Mouse (Mus musculus) frontal cortex, postnatal 25 days (tissue): ENCODE results near the gene Cobll1.

Source experiments
- DNase-seq, 2 experiments: peaks; one replicate each; pipeline ENCODE4 v3.0.0; 2022; ENCODE audit warnings: low spot score in 2 of 2

The Cobll1 gene

DNA sequence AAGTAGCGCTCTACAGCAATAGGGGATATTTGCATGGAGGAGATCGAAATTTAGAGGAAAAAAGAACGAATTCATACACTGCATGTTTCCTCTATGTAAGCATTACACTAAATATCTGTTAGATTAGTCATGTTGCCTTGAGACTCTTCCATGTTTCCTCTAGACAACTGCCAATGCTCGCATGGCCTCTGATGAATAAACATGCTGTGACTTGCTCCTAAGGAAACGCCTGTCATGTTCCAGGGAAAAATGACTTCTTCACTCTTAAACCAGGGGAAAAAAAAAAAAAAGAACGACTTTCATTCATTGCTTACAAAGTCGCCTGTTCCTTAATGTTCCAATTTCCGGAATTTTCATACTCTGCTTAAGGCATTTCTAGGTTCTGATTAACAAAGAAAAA lies 2.1 kb downstream of the Cobll1 start:
- DNase-seq, result no peak

DNA sequence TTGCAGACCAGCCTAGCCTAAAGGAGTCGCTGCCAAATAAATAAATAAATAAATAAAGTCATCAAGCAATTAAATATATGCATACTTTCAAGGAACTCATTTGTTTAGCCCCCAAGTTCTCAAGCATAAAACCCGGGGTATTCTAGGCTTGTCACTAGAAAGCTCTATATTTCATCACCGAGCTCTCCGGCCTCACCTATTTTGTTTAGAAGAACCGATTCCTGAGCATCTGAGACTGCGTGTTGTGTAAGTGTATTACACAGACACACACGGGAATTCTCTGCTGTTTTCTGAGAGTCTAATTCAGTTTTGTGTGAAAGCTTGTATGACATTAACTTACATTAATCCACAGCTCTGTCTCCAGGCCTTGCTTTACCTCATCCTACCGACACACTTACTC lies 2.6 kb downstream of the Cobll1 start:
- DNase-seq, result no peak

DNA sequence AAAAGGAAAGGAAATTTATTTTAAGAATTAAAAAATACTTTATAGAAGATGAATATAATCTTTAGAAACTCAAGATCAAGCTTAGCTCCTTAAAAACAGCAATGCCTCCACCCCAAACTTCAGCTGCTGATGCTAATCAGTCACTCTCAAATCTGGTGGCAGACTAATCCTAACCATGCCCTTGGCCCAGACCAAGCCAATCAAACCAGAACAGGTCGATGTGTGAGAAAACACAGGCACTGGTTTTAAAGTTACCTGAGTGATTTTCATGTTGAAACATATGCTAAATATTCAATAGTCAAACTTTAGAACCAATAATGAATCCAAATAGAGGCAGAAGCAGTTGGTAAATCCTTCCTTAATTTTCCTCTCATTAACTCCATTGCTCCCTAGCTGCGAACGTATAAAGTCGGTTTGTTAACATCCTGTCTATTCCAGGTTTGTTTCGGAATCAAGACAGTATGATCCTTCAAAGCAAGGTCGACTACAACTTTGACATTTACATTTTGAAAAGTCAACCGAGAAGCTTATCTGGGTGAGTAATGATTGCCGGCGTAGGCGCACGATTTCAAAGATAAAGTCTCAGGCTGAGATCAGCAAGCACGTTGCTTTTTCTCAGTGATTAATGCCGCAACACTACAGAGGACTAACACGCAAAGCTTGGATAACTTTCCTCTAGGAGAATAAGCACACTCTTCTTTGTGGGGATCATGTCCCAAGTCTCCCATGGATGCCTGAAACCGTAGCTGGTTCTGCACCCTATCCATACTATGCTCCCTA lies 6.3 kb downstream of the Cobll1 start:
- no peak for DNase-seq

DNA sequence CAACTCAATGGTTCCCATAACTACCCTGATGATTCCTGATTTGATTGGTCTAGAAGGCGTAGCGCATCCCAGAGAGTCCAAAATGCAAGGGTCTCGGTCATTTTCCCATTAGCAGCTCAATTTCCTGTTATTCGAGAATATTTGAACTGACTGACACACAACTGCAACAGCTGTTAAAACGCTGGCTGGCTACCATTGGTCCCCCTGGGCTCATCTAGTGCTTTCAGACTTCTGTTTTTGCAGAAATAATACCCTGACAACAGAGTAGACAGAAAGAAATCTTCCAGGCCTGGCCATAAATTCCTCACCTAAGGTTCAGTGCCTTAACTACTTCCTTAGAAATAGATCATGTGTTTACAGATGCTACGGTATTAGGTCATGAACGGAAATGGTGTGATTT lies 10.8 kb downstream of the Cobll1 start:
- no peak for DNase-seq

DNA sequence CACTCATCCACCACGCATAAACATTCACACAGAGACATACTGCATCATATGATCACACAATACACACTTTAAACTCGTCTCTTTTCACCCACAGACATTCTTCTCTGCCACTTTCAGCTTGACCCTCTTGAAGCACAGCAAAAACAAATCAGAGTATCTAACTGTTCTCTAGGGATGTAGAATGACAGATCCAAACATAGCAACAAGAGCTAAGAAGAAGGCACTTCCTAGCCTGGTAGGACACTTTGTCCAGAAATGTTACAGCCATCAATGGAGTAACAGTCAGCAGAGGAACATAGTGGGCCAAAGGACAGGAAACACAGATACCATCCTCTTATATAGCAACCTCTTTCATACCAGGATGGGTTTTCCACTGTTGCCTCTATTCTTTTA lies 11.3 kb downstream of the Cobll1 start:
- no peak for DNase-seq

DNA sequence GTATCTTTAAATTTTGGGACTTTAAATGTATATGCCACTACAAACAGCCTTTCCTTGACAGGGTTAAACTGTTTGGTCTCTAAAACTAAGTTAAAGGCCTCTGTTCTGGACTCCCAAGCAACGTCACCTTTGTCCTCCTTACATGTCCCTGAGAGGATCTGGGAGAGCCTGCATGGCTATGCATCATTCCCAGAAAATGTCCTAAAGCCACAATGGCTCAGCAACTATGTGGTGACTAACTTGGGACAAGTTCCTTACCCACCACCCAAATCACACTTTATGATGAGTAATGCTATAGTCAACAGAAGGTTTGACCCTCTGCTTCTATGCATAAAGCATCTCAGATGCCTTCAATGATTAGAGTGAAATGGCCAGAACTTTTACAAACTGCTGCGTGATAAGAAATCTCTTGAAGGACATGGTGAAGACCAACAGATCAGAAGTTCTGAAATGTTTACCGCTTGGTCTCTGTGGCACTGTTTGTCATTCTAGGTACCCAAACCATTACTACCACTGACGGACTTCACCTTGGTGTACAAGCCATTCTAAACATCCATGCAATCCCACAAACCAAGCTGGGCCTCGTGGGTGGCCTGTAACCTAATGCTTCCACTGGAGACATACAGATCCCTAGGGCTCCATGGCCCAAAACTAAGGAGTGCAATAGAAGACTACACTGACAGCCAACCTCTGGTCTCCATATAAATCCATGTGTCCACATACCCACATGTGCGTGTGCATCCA lies 11.9 kb downstream of the Cobll1 start:
- DNase-seq, result no peak

DNA sequence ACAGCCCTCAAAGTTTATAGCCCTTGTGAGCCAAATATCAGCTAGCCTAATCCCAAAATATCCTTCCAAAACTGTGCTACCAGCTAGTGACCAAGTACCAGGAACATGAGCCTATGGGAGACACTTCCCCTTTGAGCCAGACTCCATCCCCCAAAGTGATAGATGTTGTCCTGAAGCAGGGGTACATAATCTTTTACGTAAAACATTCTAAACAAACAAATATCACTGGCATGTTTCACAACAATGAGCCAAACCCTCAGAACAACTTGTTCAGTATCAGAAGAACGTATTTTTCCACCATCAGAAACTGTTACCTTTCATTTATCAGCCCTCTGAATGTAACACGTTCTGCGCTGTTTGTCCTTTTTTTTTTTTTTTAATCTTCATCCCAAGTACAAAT lies 12.7 kb downstream of the Cobll1 start:
- no peak for DNase-seq

DNA sequence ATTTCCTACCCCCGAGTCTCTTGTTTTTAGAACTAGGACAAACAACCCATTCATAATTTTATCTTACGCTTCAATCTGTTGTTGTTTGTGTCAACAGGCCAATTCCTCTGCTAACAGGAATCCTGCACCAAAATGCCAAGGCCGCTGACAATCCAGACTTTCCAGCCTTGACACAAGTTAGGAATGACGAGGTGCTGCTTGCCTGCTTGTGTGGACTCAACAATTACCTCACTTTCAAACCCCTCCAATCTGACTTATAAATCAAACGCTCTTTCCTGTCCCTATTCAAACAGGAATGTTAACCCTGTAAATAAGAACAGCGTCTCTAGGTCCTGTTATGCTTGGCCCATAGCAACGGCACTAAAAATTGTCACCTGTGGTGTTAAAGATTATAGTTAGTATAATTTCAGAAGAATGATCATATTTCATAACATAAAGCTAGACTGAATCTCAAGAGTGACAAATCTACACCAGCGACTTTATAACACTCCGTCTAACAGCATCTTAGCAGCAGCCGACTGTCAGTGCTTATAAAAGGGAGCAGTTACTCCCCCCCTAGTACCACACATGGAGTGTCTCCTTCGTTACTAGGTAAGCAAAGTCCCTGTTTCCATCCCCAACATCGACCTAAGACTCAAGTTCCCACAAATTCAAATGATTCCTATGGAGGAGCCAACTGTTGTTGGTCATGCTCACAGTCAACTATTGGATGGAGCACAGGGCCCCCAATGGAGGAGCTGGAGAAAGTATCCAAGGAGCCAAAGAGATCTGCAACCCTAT lies 15.1 kb downstream of the Cobll1 start:
- no peak for DNase-seq

DNA sequence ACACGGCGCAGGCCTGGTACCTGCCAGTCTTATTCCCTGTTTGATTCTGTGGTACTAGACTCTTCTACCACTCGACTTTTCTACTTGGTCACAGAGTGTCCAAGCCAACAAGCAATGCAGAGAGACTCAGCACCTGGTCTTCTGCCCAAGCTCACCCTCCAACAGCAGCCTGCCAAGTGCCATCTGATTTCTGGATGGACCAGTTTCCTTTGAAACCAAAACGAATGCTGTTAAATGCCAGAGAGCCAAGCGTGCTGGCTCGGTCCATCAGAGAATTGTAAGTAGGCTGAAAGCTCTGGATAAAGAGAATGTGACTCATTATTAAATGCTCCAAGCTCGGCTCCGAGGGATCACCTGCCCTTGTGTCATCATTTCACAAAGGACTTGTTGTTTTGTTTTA lies 16.2 kb downstream of the Cobll1 start:
- no peak for DNase-seq

DNA sequence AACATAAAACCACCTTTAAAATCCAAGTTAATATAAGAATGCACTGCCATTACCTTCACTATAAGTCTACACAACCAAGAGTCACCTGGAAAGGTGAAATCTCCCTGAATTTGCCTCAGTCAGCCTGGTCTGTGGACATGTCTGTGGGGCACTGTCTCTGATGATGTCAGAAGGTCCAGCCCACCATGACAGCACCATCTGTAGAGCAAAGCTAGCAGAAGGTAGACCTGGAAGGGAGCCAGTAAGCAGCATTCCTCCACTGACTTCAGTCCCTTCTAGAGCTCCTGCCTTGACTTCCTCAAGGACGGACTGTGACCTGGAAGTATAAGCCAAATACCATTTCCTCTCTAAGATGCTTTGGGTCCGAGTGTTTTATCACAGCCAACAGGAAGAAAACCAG lies 17.6 kb downstream of the Cobll1 start:
- no peak for DNase-seq

DNA sequence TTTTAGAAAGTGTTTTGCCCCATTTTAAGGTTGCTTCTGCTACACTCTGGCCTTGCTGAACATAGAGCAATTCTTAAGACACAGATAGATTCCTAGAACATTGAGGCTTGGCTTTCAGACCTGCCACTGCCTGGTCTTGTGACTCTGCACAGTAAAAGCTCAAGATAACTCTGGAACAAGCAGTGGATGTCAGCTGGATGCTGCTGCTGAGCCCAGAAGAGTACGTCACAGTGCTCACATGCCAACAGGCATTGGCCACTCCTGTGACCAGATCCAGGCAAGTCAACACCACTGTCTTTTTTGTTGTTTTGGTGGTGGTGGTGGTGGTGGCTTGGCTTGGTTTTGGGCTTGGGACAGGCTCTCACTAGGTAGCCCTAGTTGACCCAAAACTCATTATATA lies 18.6 kb downstream of the Cobll1 start:
- DNase-seq, result no peak

DNA sequence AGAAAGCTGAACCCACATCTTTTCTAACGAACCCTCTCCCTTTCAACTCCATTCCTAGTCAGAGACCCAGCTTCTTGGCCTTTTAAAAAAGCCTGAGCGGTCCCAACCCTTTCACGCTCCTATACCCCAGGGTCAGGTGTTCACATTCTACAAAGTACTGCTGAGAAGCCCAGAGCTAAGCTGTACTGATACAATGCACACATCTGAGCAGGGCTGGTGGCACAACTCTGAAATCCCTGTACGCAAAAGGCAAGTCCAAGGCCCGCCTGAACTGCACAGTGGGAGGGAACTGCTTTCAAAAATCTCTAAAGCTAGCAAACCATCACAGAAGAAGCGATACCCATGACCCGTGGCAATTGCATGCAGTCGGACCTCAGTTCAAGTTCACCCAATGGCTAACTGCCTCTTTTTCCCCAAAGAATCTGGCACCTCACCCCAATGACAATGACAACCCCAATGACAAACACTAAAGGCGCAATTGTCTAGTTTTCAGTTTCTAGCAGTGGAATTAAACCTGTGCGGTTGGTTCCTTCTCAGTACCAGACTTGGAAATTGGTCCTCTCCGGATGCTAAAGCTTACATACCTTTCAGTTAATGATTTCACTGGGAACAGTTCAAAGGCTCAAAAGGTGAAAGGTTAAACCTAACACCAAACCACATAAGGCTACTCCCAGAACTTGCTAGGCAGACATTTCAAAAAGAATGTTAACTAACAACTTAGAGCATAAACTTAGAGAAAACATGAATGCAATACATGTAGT lies 19.6 kb downstream of the Cobll1 start:
- DNase-seq, result no peak

DNA sequence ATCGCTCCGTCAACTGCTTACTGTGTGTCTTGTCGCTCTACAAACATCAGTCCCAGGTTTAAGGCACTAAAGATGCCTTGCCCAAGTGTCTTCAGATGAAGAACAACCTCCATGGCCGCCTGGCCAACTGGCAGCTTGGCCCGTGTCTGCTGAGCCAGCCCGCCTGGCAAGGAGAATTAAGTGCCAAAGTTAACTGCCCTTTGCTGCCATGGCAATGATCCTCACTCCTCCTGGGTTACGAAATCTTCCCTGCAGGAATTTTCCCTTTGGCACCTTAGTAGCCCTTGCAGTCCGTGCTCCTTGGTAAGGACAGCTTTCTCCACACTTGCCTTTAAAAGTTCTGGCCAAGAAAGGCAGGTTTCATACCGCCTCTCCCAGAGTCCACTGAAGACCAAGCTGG lies 20.9 kb downstream of the Cobll1 start:
- no peak for DNase-seq

DNA sequence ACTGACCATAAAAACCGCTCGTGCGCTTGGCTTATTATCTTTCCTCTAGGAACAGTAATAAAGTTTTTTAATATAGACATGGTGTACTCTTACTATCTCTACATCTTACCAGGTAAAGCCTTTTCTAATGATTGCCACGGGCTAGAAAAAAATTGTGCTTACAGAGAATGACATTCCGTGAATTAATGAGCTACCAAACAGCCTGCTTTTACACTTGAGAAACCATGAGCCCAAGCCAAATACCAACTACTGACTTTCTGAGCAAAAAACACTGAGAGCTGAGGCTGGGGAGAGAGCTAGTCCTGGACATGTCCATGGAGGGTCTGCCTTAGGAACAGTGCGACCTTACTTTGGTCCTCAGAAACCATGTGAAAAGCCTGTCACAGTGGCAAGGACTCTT lies 21.5 kb downstream of the Cobll1 start:
- DNase-seq, result no peak

DNA sequence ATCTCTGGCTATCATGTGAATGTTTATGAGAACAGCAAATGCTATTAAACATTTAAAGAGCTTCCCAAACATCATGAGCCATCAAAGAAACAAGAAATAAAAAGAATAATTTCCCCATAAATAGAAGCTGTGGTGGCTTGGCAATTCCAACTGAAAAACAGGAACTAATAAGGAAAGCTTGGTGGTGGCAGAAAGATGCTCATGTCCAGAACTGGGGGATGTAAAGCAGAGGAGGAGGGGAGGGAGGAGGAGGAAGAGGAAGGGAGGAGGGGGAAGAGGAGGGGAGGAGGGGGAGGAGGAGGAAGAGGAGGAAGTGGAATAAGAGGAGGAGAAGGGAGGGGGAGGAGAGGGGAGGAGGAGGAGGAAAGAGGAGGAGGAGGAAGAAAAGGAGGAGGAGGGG lies 23.0 kb downstream of the Cobll1 start:
- DNase-seq, result no peak

DNA sequence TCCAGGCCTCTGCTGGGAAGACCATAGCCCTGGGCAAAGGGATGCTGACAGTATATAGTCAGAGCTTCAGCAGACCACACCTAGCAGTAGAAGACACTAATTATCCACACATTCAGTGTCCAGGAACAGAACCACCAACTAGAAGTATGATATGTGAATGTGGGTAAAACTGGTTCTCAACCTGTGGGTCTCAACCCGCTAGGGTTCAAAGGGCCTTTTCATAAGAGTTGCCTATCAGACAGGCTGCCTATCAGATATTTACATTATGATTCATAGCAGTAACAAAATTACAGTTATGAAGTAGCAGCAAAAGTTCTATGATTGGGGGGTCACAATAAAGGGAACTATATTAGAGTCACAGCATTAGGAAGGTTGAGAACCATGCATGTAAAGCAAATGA lies 24.6 kb downstream of the Cobll1 start:
- DNase-seq, result no peak

DNA sequence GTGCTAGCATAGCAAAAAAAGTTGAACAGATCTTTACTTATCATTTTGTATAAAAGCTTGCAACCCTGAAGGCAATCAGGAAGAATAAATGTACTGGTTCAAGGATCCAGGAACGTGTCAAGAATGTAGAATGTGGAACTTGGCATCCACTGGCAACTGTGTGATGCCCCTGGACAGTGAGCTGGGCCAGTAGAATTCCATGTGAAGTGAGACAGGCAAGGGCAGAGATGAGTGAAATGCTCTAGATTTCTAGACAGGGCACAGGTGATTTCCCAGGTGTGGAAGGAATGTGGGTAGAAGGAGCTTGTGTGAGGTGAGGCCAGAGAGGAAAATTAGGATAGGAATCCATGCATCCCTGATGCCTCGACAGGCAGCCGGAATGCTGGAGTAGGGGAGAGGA lies 25.5 kb downstream of the Cobll1 start:
- no peak for DNase-seq

DNA sequence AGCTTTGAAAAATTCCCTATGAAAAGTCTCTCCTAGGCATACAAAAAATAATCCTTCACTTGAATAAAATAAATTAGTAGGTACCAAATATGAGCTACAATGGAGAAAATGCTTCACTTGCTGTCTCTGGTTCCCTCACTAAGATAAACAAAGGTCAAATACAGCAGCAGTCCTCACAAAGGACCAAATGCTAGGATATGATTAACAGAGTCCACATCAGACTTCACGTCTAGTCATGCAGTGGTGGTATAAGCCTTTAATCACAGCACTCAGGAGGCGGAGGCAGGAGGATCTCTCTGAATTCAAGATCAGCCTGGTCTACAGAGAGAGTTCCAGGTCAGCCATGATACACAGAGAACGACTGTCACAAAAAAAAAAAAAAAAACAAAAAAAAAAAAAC lies 27.6 kb downstream of the Cobll1 start:
- no peak for DNase-seq

DNA sequence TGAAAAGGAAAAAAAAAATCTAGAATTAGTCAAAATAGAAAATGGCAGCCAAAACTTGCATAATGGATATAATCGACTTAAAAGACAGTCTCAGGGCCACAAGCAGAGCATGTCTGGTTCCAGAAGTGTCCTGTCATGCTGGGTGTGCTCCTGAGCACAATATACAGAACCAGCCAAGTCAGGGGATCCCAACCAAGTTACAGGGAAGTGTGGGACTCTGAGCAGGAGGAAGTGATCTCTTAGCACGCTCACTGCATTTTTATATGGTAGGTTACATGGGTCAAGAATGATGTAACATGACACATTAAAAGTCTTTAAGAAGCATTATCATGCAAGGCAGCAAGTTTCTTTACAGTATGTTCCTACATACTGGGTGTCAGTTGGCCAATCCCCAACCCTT lies 31.5 kb downstream of the Cobll1 start:
- DNase-seq, result no peak

DNA sequence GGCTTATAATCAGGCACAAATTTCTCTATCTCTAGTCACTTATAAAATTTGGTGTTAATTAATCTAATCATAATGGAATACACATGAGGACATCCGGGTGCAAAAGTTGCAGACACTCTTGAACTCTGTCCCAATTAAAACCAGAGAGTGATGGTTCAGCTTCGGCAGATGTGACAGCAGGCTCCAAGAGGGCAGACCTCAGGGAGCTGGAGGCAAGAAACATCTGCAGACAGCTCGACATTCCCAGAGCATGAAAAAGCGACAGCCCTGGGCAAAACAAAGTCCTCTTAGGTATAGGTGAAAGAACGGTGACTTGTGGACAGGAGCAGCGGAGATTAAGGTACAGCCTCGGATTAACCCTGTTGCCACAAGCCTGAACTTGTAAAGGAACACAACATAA lies 35.5 kb downstream of the Cobll1 start:
- no peak for DNase-seq

DNA sequence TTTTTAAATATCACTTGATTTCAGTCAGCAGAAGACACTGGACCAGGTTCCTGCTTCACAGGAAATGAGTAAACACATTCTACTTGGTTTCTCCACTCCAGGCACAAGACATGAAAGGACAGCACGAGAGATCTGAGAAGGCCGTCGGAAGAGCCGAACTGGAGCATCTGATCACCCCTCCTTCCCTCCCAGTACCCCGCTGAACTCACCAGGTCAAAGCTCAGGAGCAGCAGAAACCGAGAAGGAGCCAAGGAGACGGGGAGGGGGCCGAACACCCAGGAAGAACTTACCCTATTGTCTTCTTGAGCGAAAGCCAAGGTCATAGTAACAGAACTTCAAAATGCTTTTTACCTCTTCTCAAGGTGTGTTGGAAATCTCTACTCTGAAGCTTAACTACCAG lies 39.5 kb downstream of the Cobll1 start:
- no peak for DNase-seq

DNA sequence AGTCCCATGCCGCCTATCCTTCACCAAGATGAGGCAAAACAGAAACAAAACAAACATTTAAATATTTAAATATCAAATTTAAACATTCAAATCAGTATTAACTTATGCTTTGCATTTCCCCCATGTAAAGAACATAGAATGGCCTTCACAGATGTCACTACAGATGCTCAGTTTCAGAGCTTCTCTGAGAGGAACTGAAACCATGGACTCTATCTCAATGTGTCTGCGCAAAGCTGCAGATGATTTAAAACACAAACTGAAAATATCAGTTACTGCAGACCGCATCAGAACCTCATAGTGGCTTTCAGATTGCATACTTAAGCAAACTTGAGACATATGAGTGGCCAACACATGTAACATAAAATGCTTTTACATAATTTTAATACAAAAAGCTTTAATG lies 40.6 kb downstream of the Cobll1 start:
- DNase-seq, result no peak
